Mouse (Mus musculus) natural killer cell, adult 2 months (primary cell): ENCODE data around the gene Lrrc75a.

ENCODE experiments used
- DNase-seq, 2 experiments: peaks; one replicate each; pipeline ENCODE4 v3.0.0; 2022; ENCODE audit warnings: low spot score in 2 of 2

Gene Lrrc75a

DNA sequence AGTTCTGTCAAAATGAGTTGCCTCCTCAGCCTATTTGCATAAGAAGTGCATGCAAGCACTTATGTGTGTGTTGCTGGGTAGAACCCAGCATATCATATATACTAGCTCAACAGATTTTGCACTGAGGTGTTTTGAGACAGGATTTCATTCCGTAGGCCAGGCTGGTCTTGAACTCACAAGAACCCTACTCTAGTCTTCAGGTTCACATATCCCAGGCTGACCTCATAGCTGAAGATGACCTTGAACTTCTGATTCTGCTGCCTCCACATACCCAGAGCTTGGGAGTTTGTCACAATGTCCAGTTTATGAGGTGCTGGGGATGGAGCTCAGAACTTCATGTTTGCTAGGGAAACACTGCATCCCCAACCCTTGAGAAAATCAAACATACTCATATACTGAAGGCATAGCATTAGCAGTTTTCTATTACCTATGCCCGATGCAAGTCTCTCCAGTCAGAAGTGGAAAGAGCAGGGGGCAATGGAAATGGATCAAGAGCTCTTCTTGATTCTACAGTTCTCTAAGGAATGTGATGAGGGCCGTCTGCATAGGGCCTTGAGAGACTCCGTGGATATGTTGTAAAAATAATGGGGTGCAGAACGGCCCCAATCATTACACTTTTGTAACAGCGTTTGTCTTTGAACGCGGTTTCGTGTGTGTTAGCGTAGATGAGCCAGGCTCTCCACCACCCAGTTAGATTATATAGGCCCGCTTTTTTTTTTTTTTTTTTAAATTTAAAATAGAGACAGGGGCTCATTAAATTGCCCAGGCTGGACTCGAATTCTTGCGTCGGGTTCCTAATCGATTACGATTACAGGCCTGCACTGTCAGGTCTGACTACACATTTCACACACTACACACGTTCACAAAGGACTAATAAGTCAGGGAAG, 46.3 kb downstream of the Lrrc75a start:
- DNase-seq: no peak

DNA sequence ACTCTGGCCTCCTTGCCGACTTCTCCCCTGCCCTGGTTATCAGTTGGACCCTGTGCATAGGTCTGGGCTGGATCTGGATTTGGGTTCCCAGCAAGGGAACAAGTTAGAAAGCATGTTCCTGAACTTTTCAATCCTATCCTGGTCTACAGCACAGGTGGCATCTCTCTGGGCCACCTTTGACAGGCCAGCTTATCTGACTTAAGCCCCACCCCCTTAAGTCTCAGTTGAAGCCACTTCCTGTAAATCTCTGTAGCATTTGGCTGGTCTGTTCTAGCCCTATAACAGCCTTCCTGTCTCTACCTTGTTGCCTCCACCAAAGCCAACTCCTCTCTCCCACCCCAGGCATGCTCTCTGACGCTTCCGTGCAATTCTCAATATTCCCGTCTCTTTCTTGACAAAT, 49.8 kb downstream of the Lrrc75a start:
- peak in 1 of 2 experiments; percentile 18 for DNase-seq

DNA sequence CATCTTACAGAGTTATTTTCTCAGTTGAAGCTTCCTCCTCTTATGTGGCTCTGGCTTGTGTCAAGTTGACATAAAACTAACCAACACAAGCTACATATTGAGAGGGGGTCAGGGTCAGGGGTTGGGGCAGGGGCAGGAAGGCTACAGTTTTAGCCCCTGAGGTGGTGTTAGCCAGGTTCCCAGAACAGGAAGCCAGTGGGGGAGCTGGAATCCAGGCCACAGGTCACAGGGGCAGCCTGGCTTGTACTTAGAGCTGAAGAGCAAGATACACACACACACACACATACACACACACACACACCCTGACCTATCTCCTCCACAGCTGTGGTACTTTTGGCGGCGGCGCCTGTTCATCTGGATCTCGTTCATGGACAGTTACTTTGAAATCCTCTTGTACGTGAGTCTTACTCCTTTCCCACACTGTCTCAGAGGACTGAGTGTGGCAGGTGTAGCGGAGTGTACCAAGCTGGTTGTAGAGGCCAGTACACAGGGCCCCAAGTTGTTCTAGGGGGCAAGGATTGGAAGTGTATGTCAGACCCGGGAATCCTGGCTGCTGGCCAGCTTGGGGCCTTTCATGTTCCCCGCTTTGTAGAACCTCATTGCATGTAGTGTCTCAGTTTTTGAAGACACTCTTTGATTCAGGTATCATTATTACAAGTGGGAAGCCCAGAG, 56.3 kb downstream of the Lrrc75a start:
- no peak for DNase-seq

DNA sequence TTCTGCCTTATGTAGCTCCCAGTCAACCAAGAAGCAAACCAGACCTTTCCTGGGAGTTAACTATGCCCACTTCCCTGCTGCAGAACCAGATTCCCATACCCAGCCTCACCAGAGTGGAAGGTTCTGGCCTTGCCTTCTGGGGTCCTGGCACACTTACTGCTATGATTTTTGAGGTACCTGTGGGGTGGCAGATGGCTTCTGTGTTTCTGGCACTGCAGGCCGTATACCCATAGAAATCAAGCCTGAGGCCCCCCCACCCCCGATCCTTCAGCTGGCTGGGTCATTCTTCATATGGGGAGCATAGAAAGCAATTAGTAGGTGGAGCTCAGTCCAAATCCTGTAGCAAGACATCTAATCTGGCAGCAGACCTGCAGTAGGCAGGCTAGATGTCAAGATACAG, 57.3 kb downstream of the Lrrc75a start:
- no peak for DNase-seq

DNA sequence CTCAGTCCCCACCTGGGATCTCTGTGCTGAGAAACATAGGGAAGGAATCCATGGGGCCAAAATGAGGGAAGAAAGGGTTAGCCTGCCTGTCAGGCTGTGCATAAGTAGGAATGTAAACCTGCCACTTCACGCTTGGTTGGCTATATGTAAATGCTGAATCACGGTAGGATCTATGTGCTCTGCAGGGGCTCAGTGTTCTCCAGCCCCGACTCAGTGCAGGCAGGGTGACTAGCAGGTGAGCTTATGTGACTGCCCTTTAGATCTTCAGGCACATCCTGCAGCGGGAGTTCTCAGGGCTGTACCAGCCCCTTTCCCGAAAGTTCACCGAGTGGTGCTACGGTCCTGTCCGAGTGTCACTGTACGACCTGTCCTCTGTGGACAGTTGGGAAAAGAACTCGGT, 58.9 kb downstream of the Lrrc75a start:
- DNase-seq: no peak

DNA sequence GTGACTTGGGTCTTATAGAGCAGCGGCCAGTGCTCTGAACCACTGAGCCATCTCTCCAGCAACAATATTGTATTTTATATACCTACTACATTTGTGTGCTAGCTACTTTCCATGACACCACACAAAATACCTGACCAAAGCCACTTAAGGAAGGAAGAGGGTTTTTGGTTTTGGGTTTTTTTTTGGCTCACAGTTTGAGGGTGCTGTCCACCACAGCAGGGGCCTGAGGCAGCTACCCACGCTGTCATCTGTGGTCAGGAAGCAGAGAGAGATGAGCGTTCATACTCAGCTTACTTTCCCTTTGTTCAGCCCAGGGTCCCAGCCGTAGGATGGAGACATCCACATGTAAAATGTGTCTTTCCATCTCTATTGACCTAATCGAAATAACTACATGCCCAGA, 61.3 kb downstream of the Lrrc75a start:
- no peak for DNase-seq

DNA sequence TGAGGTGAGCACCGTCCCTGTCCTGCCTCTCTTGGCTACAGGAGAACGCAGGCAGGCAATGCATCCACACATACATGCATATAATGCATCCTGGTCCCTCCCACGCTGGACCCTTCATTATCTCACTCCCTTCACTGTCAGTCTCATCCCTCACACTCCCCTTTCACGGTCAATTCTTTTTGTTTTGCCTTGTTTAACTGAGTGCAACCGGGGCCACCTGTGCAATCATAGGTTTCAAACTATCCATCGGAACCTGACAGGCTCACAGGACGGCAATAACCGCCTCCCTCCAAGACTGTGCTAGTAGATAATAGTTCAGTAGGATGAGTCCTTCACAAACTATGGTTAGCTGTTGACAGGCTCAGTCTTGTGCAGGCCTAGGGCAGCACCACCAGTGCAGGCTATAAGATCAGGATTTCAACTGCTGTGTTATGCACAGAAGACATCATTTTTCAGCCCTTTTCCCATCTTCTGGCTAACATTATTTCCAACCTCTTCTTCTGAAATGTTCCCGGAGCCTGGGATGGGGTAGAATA, 63.6 kb downstream of the Lrrc75a start:
- no peak for DNase-seq

DNA sequence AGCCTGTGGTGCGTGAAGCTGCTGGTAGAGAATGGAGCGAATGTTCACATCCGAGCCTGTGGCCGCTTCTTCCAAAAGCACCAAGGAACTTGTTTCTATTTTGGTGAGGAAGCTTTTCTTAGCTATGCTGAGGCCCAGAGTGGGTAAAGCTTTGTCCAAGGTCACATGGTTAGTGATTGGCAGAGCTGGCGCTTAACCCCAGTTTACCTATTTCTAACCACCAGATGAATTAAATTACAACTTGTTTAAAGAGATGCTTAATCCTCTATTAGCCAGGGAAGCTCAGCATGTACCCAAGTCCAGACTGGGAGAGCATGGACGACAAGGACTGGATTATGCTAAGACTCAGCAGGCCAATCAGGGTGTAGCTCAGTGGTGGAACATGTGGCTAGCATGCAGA, 65.3 kb downstream of the Lrrc75a start:
- no peak for DNase-seq

DNA sequence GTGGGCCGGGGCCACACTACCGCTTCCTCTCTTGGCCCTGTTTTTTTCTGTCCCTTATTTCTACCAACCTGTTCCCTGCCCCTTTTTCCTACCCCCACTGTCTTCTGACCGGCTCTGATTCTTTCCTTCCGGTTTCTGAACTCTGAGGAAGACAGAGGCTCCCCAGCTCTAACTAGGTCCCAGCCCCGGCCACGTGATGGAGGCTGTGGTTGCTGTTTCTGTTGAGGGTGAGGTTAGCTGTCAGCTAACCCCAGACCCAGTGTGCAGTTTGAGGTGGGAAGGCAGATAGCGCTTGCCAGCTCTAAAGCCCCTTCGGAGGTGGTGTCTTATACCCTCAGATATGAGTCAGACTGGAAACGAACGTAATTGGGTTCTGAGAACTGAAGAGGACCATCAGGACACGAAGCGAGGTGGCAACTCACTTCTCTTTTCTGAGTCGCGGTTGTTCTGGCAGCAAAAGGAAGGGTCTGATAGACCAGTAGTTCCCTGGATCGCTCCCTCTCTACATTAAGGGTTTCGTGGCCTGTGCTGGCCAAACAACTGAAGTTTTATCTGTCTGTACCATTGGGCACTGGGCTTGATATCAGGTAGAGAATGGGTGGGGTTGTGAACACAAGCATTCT, 71.7 kb downstream of the Lrrc75a start:
- DNase-seq: peak; percentile 80 to 83

DNA sequence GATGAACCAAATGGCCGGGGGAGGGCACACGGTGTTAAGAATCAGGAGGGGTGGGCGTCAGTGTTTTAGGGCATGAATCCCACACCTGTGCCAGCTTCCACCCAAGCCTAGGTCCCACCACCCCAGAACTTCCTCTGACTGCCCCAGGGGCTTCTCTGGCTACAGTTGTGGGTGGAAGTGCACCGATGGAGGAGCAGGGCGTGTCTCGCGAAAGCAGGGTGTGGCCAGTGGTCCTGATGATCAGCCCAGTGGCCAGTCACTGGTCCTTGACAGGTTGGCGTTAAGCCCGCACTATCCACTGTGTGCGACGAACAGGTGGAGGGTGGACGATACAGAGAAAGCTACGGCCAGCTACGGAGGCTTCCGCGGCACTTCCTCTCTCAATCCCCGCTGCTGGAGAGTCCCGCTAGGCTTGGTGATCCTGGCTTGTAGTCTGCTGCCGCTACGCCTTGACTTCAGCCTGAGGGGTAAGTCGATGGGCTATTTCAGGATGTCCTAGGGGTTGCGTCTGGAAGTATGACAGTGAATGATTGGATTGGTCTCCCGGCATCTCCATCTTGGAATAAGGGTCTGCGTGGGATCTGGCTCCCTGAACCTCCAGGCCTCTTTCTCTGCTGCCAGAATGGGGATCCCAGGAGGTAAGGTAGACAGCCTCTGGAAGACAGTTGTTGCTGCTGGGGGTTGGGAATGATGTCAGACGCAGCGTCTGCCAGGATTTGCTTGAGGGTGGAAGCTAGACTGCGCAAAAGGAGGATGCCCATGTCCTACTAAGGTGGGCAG, 72.5 kb downstream of the Lrrc75a start:
- peak; percentile 37 to 44 for DNase-seq

DNA sequence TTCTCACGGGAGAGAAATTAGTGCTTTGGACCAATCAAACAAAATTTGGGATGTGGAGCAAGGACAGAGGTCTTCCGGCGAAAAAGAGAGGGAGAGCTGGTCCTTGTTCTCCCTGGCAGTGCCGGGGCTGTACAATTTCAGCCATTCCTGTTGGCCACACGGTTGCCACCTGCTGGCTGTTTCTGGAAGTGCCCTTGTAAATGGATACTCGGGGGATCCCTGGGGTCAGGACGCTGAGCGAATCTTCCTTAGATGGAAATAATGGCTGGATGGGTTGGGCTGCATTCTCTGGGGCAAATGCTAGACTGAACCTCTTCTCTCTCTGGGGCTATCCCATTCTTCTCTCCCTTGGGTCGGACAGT, 73.0 kb downstream of the Lrrc75a start:
- peak; percentile 68 to 80 for DNase-seq

DNA sequence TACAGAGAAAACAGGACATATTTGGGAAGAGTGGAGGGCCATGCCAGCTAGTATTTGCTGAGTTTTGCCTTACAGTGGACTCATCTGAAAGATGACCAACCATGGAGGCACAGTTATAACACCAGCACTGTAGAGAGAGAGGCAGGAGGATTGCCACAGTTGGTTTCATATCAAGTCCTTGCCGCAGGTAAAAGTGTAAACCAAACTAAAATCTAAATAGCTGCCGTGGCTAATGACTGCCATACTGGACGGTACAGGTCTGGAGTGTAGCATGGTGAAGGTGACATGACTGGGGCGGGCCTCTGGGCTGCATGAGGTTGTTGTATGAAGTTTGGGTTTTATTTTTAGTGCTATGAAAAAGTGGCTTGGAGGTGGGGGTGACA, 73.6 kb downstream of the Lrrc75a start:
- DNase-seq: no peak

DNA sequence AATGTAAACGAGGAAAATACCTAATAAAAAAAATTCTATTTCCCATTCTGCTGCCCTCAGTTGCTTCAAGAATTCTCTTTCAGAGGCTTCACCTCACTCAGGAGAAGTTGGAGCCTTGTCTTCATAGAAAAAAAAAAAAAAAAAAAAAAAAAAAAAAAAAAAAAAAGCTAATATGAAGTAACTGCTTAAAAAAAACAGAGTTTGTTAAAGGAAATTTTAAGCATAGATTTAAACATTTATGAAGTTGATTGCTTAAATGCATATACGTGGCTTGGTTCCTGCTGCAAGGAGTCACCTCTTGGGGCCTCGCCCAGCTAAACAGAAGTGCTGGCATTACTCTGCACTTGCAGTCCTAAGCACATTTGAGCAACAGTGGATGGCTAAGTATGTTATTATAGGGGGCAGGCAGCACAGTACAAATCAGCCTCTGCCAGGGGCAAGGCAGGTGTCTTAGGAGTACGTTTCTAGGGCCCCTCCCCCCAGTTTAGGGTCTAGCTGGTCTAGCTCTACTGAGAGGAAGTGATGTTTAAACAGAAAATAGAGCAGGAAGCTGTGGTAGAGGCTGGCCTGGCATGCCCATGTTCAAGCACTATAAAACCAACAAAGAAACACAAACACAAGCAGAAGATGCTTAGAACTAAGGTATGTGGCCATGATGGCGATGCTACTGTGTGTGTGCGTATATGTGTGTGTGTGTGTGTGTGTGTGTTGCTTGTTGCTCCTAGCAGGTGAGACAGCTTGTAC, 74.2 kb downstream of the Lrrc75a start, which contains the start of gene Trpv2:
TSS of gene Trpv2 (plus strand) at position 528 of the 744 bp plus-strand sequence.
- DNase-seq: peak in 1 of 2 experiments; percentile 43

DNA sequence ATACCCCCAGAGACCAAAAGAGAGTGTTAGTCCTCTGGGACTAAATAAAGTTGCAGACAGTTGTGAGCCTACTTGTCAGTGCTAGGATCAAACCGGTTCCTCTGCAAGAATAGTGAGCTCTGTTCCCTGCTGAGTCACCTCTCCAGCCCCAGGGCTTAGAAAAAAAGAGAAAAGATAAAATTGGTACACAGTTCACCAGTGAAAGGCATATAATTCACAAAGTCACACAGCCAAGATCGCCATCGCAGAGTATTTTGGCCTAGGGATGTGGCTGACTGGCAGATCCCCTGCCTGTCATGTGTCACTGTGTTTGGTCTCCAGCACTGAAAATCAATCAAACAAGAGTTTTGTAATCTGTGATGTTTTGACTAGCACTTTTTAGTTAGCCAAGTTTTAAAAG, 80.0 kb downstream of the Lrrc75a start:
- DNase-seq: no peak

DNA sequence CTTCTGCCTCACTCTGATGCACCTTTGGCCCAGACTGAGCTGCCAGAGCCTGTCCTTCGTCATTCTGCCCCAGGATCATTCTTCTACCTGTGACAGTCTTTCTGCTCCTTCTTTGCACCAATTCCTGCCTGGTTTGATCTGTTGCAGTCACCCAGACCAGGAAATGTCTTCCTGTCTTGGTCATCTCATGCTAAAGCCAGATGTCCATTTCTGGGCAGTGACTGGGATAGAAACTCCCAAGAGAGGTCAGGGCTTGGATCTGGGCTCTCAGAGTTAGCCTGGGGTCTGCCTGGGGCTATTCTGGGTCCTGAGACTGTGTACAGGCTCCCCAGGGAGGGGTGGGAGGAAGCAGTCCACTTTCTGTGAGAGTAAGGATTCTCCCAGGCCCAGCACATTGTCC, 82.1 kb downstream of the Lrrc75a start:
- no peak for DNase-seq

DNA sequence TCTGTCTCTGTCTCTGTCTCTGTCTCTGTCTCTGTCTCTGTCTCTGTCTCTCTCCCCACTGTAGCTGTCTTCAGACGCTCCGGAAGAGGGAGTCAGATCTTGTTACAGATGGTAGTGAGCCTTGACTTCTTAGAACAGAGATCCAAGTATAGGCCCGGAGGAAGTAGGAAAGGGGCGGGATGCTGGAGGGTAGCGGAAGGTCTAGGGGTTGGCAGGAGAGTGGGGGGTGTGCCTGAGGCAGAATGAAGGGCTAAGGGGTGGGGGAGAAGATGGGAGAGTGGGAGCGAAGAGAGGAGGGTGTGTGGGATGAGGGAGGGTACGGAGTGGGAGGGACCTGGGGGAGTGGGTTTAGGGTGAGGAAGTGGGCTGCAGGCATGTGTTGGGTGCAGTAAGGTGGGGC, 82.6 kb downstream of the Lrrc75a start:
- no peak for DNase-seq

DNA sequence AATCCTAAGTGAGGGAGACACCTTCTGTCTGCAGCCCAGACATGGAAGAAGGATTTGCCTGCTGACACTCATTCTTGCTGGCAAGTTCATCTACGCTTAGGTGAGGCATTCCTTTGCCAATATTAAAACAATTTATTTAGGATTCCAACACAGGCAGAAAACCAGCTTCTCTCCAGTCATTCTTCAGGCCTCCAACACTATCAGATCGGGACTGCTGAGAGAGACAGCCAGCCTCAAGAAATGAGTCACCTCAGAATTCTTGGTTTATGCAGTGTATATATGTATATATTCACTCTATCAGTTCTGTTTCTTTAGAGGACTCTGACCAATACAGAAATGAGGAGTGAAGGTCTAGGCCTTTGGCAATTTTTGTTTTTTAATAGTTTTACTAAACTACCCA, 84.7 kb downstream of the Lrrc75a start:
- DNase-seq: no peak

DNA sequence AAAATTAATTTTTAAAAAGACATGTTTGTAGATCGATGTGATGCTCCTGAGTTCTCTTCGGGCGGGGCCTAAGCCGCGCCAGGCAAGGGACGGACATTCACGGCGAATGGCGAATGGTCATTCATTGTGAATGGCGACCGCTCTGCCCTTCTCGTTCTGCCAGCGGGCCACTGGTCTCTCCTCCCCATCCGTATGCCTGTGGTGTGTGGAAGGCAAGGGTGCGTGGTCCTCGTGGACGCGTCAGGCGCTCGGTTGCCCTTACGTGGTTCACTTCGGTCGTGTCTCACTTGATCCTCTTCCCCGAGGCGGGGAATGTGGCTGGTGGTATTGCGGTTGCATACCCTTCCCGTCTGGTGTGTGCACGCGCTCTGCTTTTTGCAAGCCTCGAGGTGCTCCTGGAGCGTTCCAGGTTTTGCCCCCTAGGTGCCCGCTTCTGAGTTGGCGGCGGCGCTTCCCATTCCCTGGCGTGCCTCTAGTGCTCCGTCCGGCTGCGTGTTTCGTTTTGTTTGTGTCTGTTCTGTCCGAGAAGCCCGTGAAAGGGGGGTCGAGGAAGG, 87.8 kb downstream of the Lrrc75a start:
- no peak for DNase-seq

DNA sequence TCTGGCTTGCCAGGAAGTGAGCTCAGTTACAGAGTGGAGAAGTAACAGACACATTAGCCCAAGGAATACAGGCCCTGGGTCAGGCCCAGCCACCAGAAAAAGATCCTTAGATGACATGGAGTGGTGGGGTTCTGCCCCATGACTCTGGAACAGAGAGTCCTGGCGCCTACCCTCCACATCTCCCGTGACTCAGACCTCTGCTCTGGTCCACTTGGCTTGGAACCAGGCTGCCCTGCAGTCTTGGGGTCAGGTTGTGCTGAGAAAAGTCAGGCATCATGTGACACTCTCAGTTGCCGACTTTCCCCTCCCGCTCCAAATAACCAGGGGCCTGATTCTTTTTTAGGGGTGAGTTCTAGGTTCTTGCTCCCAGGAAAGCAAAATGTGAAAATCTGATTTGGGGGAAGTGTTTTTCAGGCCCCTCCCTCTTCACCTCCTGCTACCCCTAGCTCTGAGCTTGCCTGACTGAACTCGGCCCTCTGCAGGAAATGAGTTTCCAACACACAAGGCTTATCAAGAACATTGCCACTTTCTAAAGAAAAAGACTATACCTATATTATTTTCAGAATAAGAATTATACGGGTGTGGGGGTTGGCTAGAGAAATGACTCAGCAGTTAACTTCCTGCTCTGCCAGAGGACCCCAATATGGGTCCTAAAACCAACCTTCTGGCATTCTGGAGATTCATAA, 89.2 kb downstream of the Lrrc75a start:
- no peak for DNase-seq

DNA sequence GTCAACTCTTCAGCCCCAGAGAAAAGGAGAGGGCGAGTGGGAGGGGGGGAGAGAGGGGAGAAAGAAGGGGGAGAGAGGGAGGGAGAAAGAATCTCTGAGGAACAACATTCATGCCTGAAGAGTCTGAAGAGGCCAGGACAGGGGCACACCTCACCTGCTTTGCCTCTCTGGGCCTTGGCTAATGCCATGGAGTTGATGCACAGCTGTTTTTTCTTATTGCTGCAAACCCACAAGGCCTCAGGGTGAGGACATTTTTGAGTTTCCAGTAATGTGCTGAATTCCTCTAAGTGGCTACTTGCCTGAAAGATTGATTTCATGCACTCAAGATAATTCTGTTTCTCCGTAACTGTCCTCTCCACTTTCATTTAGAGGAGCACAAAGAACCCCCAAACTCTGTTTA, 90.2 kb downstream of the Lrrc75a start:
- no peak for DNase-seq
